ENCODE assay signal across 24 mouse cellular contexts in the genomic region with DNA sequence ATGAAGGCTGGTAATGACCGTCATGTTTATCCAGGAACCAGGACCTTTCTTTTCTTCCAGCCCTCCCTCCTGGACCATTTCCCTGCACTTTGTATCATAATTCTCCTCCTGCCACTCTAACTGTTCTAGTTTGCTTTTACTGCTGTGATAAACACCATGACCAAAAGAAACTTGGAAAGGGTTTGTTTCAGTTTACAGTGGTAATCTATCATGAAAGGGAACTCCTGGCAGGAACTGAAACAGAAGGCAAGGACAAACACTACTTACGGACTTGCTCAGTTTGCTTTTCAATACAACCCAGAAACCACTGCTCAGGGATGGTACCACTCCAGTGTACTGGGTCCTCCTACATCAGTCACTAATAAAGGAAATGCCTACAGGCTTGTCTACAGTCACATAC. TPM values are rescaled to one million over a fixed set of nuclear protein-coding genes. Genes with fewer than 3 reads are reported as not detected.
DNase-seq lines count a peak whose midpoint lies in the region; ATAC-seq and TF ChIP-seq lines count a peak whose summit lies in the region.
"Had no signal": no experiment of that assay in that cellular context is flagged by ENCODE, and none has a peak within 500 bp of the region (broad histone marks: within the 10 kb centered on the region; RNA-seq: fewer than 3 reads in every experiment).

No protein-coding gene starts in this region.

- H3K4me2 ChIP-seq in heart, embryonic 12.5 days: no peak overlapping the region
- H3K4me2 ChIP-seq in forebrain, embryonic 11.5 days (ENCODE audit: low read depth, low read length, severe bottlenecking): no peak overlapping the region
- H3K4me2 ChIP-seq: heart, embryonic 15.5 days; limb, embryonic 15.5 days; lung, embryonic 15.5 days had no signal

- H3K9ac ChIP-seq in heart, adult 2 months (ENCODE audit: low read depth, low read length): no peak overlapping the region
- no peak overlapping the region for H3K9ac ChIP-seq in heart, embryonic 12.5 days
- H3K9ac ChIP-seq in forebrain, embryonic 11.5 days (ENCODE audit: low read length): no peak overlapping the region
- H3K9ac ChIP-seq: heart, embryonic 15.5 days; limb, embryonic 15.5 days; lung, embryonic 15.5 days had no signal

- no peaks in the 10 kb centered on the region for H3K79me2 ChIP-seq in heart, adult 2 months (replicated peaks; ENCODE audit: control insufficient read depth, insufficient read depth, low read length)
- no peaks in the 10 kb centered on the region for H3K79me2 ChIP-seq in macrophage (ENCODE audit: inconsistent target)

- no peak overlapping the region for H3K4me3 ChIP-seq in heart, adult 2 months
- no peak overlapping the region for H3K4me3 ChIP-seq in heart, embryonic 12.5 days
- no peak overlapping the region for H3K4me3 ChIP-seq in brown adipose tissue, adult 24 weeks (ENCODE audit: insufficient read depth, low read depth, low read length)
- H3K4me3 ChIP-seq in macrophage (ENCODE audit: inconsistent target): no peak overlapping the region
- no peak overlapping the region for H3K4me3 ChIP-seq in forebrain, embryonic 11.5 days (ENCODE audit: low read depth, low read length)
- H3K4me3 ChIP-seq: heart, embryonic 15.5 days; limb, embryonic 15.5 days; lung, embryonic 15.5 days had no signal

- no peak for DNase-seq in heart, adult 2 months
- DNase-seq in A20 (ENCODE audit: low read depth, low spot score): peak; percentile 71
- no peak for DNase-seq in cerebellum, postnatal 10 days
- DNase-seq in cerebellum, postnatal 4 days (ENCODE audit: low spot score in 2 of 2): no peak
- no peak for DNase-seq in forebrain, embryonic 11.5 days (ENCODE audit: low spot score)
- DNase-seq: cerebellum, adult 9-11 months; embryo, embryonic 11 days; layer of hippocampus, postnatal 36 days; lung, postnatal 4 days; midbrain, embryonic 14.5 days; right cerebral cortex, postnatal 25 days; thymus, postnatal 25 days had no signal

- TF ChIP-seq CTCF in heart, adult 2 months (IDR thresholded peaks at IDR 0.05): no peak

- TF ChIP-seq EP300 in heart, adult 2 months (IDR thresholded peaks at IDR 0.05; ENCODE audit: insufficient read depth, low read depth, low read length): no peak

- H3K27ac ChIP-seq in heart, adult 2 months: peak overlapping the region; percentile 36; the same call in 1 of the 2 replicates
- no peak overlapping the region for H3K27ac ChIP-seq in heart, embryonic 12.5 days (ENCODE audit: poor library complexity, severe bottlenecking)
- peak overlapping the region; percentile 31; the same call in 1 of the 2 replicates for H3K27ac ChIP-seq in brown adipose tissue, adult 24 weeks (replicated peaks; ENCODE audit: low read depth, low read length)
- peak overlapping the region; percentile 56 for H3K27ac ChIP-seq in macrophage
- H3K27ac ChIP-seq in forebrain, embryonic 11.5 days (ENCODE audit: low read depth, low read length): no peak overlapping the region
- H3K27ac ChIP-seq: heart, embryonic 15.5 days; kidney, postnatal 0 days; limb, embryonic 15.5 days; lung, embryonic 15.5 days had no signal

- intact Hi-C loops in heart, adult 2 months (cut with DNase I): no loop called here

- WGBS in heart, adult 2 months: 34% methylated on average over 2 of the region's 2 CpGs
- WGBS in heart, embryonic 12.5 days: 43% methylated on average over 2 of the region's 2 CpGs
- 33% methylated on average over 2 of the region's 2 CpGs for WGBS in macrophage (ENCODE audit: missing documents)
- WGBS in forebrain, embryonic 11.5 days: 84% methylated on average over 2 of the region's 2 CpGs

- H3K27me3 ChIP-seq in heart, adult 2 months (ENCODE audit: control insufficient read depth, insufficient read depth, low read length): no peaks in the 10 kb centered on the region
- H3K27me3 ChIP-seq in heart, embryonic 12.5 days (replicated peaks): no peaks in the 10 kb centered on the region
- H3K27me3 ChIP-seq in forebrain, embryonic 11.5 days (ENCODE audit: control insufficient read depth, insufficient read depth, low read length): no peaks in the 10 kb centered on the region
- H3K27me3 ChIP-seq: heart, embryonic 15.5 days; limb, embryonic 15.5 days had no signal

- H3K9me3 ChIP-seq in heart, embryonic 12.5 days (replicated peaks): no peaks in the 10 kb centered on the region
- no peaks in the 10 kb centered on the region for H3K9me3 ChIP-seq in forebrain, embryonic 11.5 days (ENCODE audit: control insufficient read depth, low read length)
- H3K9me3 ChIP-seq: heart, embryonic 15.5 days; limb, embryonic 15.5 days; lung, embryonic 15.5 days had no signal

- H3K4me1 ChIP-seq in heart, adult 2 months (ENCODE audit: control insufficient read depth, insufficient read depth, low read length): peaks cover 3% of the 10 kb centered on the region
- H3K4me1 ChIP-seq in heart, embryonic 12.5 days (replicated peaks): no peaks in the 10 kb centered on the region
- H3K4me1 ChIP-seq in brown adipose tissue, adult 24 weeks (ENCODE audit: control insufficient read depth, insufficient read depth, insufficient read length, low read length): peaks cover 3% of the 10 kb centered on the region; the same call in 1 of the 2 replicates
- no peaks in the 10 kb centered on the region for H3K4me1 ChIP-seq in forebrain, embryonic 11.5 days (replicated peaks; ENCODE audit: control insufficient read depth, insufficient read depth, low read length)
- H3K4me1 ChIP-seq: heart, embryonic 15.5 days; limb, embryonic 15.5 days had no signal

- H3K36me3 ChIP-seq in heart, adult 2 months (ENCODE audit: control insufficient read depth, insufficient read depth, low read length): no peaks in the 10 kb centered on the region
- no peaks in the 10 kb centered on the region for H3K36me3 ChIP-seq in heart, embryonic 12.5 days
- no peaks in the 10 kb centered on the region for H3K36me3 ChIP-seq in macrophage (ENCODE audit: inconsistent target)
- no peaks in the 10 kb centered on the region for H3K36me3 ChIP-seq in forebrain, embryonic 11.5 days (ENCODE audit: control insufficient read depth, insufficient read depth, low read length)
- H3K36me3 ChIP-seq: heart, embryonic 15.5 days; limb, embryonic 15.5 days; lung, embryonic 15.5 days had no signal

- TF ChIP-seq POLR2A in heart, adult 2 months (IDR thresholded peaks at IDR 0.05; ENCODE audit: insufficient read depth, low read depth, low read length): no peak

- ATAC-seq in heart, embryonic 12.5 days (ENCODE audit: insufficient number of reproducible peaks, low FRiP score): no peak
- ATAC-seq in forebrain, embryonic 11.5 days (replicated peaks; ENCODE audit: low FRiP score): no peak
- ATAC-seq: forebrain, embryonic 16.5 days; inflammation-experienced regulatory T-cells, adult 6 months had no signal

RNA-seq across cellular contexts. Expression of gene Mgat1, which starts 6.5 kb away (rescaled TPM):
- 10 to 100 TPM; 59.2 to 72.3 TPM for total RNA-seq in heart, adult 2 months (2021)
- 74.4 and 86.4 TPM in 2 replicates for polyA plus RNA-seq in heart, adult 2 months (2012; rRNA removed)
- 45.7 TPM in 2 replicates for polyA plus RNA-seq in heart, embryonic 12.5 days (2016; fragmentation: Nextera tagmentation; extraction: Ambion mirVana)
- polyA plus RNA-seq in brown adipose tissue, adult 24 weeks (2012; ENCODE audit: insufficient read depth, insufficient read length, missing spikeins): 19.3 and 30.6 TPM in 2 replicates
- total RNA-seq in macrophage (2018; cell fraction: chromatin; rRNA removed): 100 to 1,000 TPM in 15 of 26 experiments, 10 to 100 TPM in 11; 45.4 to 224 (median 114) TPM
- 100 to 1,000 TPM in 15 of 26 experiments, 10 to 100 TPM in 11; 59.2 to 141 (median 104) TPM for total RNA-seq in macrophage (2018; cell fraction: cytosol; rRNA removed)
- 100 to 1,000 TPM in 25 of 26 experiments, 10 to 100 TPM in 1; 92.8 to 256 (median 179) TPM for total RNA-seq in macrophage (2018; cell fraction: nucleus; rRNA removed)
- 43.2 to 95.3 TPM (median 69.7 TPM) in 3 replicates for polyA plus RNA-seq in macrophage (2018)
- 34.6 and 37.2 TPM in 2 replicates for polyA plus RNA-seq in forebrain, embryonic 11.5 days (2014; fragmentation: Nextera tagmentation; extraction: Ambion mirVana)

RNA-seq across cellular contexts. Expression of gene Zfp62, which starts 34.4 kb away (rescaled TPM):
- 10 to 100 TPM; 23.9 to 28.9 TPM for total RNA-seq in heart, adult 2 months (2021)
- polyA plus RNA-seq in heart, adult 2 months (2012; rRNA removed): 2.9 and 8.2 TPM in 2 replicates
- 33.5 and 34.6 TPM in 2 replicates for polyA plus RNA-seq in heart, embryonic 12.5 days (2016; fragmentation: Nextera tagmentation; extraction: Ambion mirVana)
- 10.4 and 14.4 TPM in 2 replicates for polyA plus RNA-seq in brown adipose tissue, adult 24 weeks (2012; ENCODE audit: insufficient read depth, insufficient read length, missing spikeins)
- total RNA-seq in macrophage (2018; cell fraction: chromatin; rRNA removed): 100 to 1,000 TPM; 129 to 309 (median 199) TPM
- total RNA-seq in macrophage (2018; cell fraction: cytosol; rRNA removed): 10 to 100 TPM; 24.0 to 35.5 (median 29.5) TPM
- 100 to 1,000 TPM in 24 of 26 experiments, 10 to 100 TPM in 2; 79.4 to 227 (median 142) TPM for total RNA-seq in macrophage (2018; cell fraction: nucleus; rRNA removed)
- polyA plus RNA-seq in macrophage (2018): 20.8 to 33.5 TPM (median 22.4 TPM) in 3 replicates
- 58.4 and 59.6 TPM in 2 replicates for polyA plus RNA-seq in forebrain, embryonic 11.5 days (2014; fragmentation: Nextera tagmentation; extraction: Ambion mirVana)

RNA-seq across cellular contexts. Expression of gene Olfr1393, which starts 40.6 kb away (rescaled TPM):
- total RNA-seq in heart, adult 2 months (2021): under 1 TPM; 0.39 TPM
- polyA plus RNA-seq in heart, adult 2 months (2012; rRNA removed): 1.8 and 2.1 TPM in 2 replicates
- polyA plus RNA-seq in heart, embryonic 12.5 days (2016; fragmentation: Nextera tagmentation; extraction: Ambion mirVana): 0.08 and 0.27 TPM in 2 replicates
- not detected in 2 replicates for polyA plus RNA-seq in brown adipose tissue, adult 24 weeks (2012; ENCODE audit: insufficient read depth, insufficient read length, missing spikeins)
- total RNA-seq in macrophage (2018; cell fraction: chromatin; rRNA removed): 1 to 10 TPM in 10 of 26 experiments, under 1 TPM in 11, not detected in 5; 0.29 to 1.9 (median 0.99) TPM
- total RNA-seq in macrophage (2018; cell fraction: cytosol; rRNA removed): under 1 TPM in 11 of 26 experiments, not detected in 15; 0.04 to 0.20 (median 0.11) TPM
- 1 to 10 TPM in 9 of 26 experiments, under 1 TPM in 16, not detected in 1; 0.17 to 2.3 (median 0.68) TPM for total RNA-seq in macrophage (2018; cell fraction: nucleus; rRNA removed)
- polyA plus RNA-seq in macrophage (2018): not detected in 3 replicates
- polyA plus RNA-seq in forebrain, embryonic 11.5 days (2014; fragmentation: Nextera tagmentation; extraction: Ambion mirVana): not detected in 2 replicates
- total RNA-seq: layer of hippocampus, adult 18-20 months; layer of hippocampus, postnatal 36 days had no signal
- polyA plus RNA-seq: forebrain, embryonic 16.5 days; heart, embryonic 15.5 days; hindbrain, embryonic 11.5 days; inflammation-experienced regulatory T-cells, adult 6 months; limb, embryonic 15.5 days; lung, embryonic 15.5 days had no signal

RNA-seq across cellular contexts. Expression of gene Olfr1392, which starts 47.5 kb away (rescaled TPM):
- total RNA-seq in heart, adult 2 months (2021): not detected
- polyA plus RNA-seq in heart, adult 2 months (2012; rRNA removed): 0.08 TPM in 1 of 2 replicates, not detected in the other
- not detected in 2 replicates for polyA plus RNA-seq in heart, embryonic 12.5 days (2016; fragmentation: Nextera tagmentation; extraction: Ambion mirVana)
- polyA plus RNA-seq in brown adipose tissue, adult 24 weeks (2012; ENCODE audit: insufficient read depth, insufficient read length, missing spikeins): not detected in 2 replicates
- total RNA-seq in macrophage (2018; cell fraction: chromatin; rRNA removed): under 1 TPM in 14 of 26 experiments, not detected in 12; 0.20 to 0.59 (median 0.38) TPM
- total RNA-seq in macrophage (2018; cell fraction: cytosol; rRNA removed): under 1 TPM in 1 of 26 experiments, not detected in 25; 0.06 TPM
- total RNA-seq in macrophage (2018; cell fraction: nucleus; rRNA removed): 1 to 10 TPM in 1 of 26 experiments, under 1 TPM in 13, not detected in 12; 0.12 to 1.3 (median 0.29) TPM
- polyA plus RNA-seq in macrophage (2018): 0.16 TPM in 1 of 3 replicates, not detected in the others
- polyA plus RNA-seq in forebrain, embryonic 11.5 days (2014; fragmentation: Nextera tagmentation; extraction: Ambion mirVana): not detected in 2 replicates
- total RNA-seq: layer of hippocampus, postnatal 36 days; left cerebral cortex, postnatal 36 days had no signal
- polyA plus RNA-seq: forebrain, embryonic 16.5 days; heart, embryonic 15.5 days; hindbrain, embryonic 11.5 days; inflammation-experienced regulatory T-cells, adult 6 months; lung, embryonic 15.5 days; midbrain, embryonic 14.5 days had no signal

RNA-seq across cellular contexts. Expression of gene Btnl9, which starts 50.6 kb away (rescaled TPM):
- 10 to 100 TPM; 25.0 to 31.4 TPM for total RNA-seq in heart, adult 2 months (2021)
- polyA plus RNA-seq in heart, adult 2 months (2012; rRNA removed): 18.9 and 23.0 TPM in 2 replicates
- polyA plus RNA-seq in heart, embryonic 12.5 days (2016; fragmentation: Nextera tagmentation; extraction: Ambion mirVana): 1.4 and 1.9 TPM in 2 replicates
- 12.3 and 23.2 TPM in 2 replicates for polyA plus RNA-seq in brown adipose tissue, adult 24 weeks (2012; ENCODE audit: insufficient read depth, insufficient read length, missing spikeins)
- under 1 TPM in 3 of 26 experiments, not detected in 23; 0.16 to 0.29 (median 0.23) TPM for total RNA-seq in macrophage (2018; cell fraction: chromatin; rRNA removed)
- under 1 TPM in 13 of 26 experiments, not detected in 13; 0.03 to 0.21 (median 0.05) TPM for total RNA-seq in macrophage (2018; cell fraction: cytosol; rRNA removed)
- under 1 TPM in 2 of 26 experiments, not detected in 24; 0.20 to 0.57 TPM for total RNA-seq in macrophage (2018; cell fraction: nucleus; rRNA removed)
- polyA plus RNA-seq in macrophage (2018): 0.06 TPM in 1 of 3 replicates, not detected in the others
- polyA plus RNA-seq in forebrain, embryonic 11.5 days (2014; fragmentation: Nextera tagmentation; extraction: Ambion mirVana): 0.16 TPM in 1 of 2 replicates, not detected in the other
- total RNA-seq: layer of hippocampus, adult 18-20 months; layer of hippocampus, postnatal 36 days; left cerebral cortex, postnatal 36 days had no signal
- polyA plus RNA-seq: forebrain, embryonic 16.5 days; hindbrain, embryonic 11.5 days; midbrain, embryonic 14.5 days had no signal

Comparison
In these comparisons a context has a peak if more than half of its experiments do, and no peak if none do; other contexts are left out.
1. H3K27ac ChIP-seq: peak in heart, adult 2 months (single experiment), brown adipose tissue, adult 24 weeks (single experiment) and macrophage (single experiment); none in heart, embryonic 12.5 days (single experiment) and forebrain, embryonic 11.5 days (single experiment).